Mouse (Mus musculus): Measurements from ENCODE around the gene Abhd15. TPM values are rescaled to one million over a fixed set of nuclear protein-coding genes. Genes with fewer than 3 reads are reported as not detected.

Gene Abhd15
- total RNA-seq, 1 experiment from 2014 or later: 15.1 TPM

DNA sequence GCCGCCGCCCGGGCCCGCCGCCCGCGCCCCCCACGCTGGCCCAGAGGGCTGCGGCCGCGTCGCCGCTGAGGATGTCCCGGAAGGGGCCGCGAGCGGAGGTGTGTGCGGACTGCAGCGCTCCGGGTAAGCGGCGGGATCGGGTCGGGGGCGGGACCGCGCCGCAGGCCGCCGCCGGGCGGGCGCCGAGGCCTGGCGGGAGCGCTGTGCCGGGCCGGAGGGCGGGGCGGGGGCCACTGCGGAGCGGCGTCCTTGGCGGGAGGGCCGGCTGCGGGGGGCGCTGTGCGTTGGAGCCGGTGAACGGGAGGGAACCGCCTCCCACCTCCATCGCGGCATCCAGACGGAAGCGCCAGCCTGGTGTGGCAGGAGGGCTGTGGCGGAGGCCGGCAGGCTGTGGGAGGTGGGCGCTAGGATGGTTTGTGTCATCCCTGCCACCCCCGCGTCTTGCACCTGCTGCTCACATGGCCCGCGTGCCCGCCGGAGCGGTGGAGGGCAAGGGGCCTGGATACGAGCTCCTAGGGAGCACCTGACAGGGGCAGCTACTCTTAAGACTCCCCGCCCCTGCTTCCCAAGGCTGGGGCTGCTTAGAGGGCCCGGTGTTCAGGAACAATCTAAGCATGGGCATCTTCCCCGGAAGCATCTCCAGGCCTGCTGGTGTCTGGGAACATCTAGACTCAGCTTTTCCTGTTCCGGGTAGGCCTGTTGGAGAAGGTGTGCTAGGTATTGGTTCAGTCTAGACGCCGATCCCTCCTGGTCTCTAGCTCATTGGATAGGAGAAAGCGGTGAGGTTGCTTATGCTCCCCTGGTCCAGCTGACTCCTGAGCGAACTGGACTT, 21.2 kb upstream of the Abhd15 start, which contains the start of gene Git1:
TSS of gene Git1 (plus strand) at position 51 of the 832 bp plus-strand sequence.
- peak; percentile 67 for DNase-seq

DNA sequence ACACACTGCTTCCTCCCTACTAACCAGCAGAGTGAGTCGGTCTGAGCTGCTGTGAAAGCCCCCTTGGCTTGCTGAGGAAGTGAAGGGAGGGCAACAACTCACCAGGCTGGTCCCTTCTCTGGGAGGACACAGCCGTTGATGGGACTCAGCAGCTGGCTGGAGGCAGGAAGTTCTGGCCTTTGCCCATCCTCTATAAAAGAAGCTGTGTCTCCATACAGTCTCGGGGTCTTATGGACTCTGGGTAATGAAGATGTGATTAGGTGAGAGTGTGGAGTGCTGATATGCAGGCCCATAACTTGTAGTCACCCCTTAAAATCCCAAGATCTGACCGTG, 20.6 kb upstream of the Abhd15 start:
- DNase-seq: no peak

DNA sequence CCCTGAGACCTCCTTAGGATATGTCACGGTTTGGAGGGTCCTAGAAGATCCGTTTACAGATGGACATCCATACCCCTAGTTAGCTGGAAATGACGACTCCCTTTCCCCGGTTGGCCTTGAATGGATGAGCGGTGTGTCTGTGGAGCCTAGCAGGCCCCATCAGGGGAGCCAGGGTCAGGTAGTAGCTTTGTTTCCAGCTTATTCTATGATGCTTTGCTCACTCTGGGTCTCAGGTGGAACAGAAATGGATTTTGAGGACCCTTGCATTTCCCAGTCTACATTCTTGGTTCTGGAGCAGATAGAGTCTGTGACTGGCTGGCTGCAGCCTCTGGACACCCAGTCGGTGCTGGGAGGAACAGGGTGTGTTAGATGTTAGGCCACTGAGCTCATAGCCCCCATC, 20.1 kb upstream of the Abhd15 start:
- DNase-seq: no peak

- no peak for DNase-seq
These were observed 19.4 kb upstream of the Abhd15 start for GRCm38 (mm10) chr11:77495507-77495906.

- peak; percentile 51 for DNase-seq
These were observed 17.6 kb upstream of the Abhd15 start for GRCm38 (mm10) chr11:77497341-77497756.

DNA sequence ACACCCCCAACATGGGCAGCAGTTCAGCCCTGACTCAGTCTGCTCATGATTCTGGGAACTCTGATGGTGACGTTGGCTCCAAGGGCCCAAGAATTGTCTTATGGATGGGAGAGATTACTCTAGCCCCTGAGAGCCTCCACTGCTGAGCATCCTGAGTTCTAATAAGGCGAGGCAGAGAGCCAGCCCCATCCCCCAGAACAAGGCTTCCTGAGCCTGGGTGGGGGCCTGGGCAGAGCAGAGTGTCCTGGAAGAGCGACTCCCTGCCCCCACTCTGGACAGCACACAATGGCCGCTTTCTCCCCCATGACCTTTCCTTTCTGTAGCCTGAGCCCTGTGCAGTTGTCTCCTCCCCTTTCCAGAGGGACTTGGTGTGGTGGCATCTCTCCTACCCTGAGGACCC, 17.1 kb upstream of the Abhd15 start:
- DNase-seq: no peak

- no peak for DNase-seq
These were observed 16.4 kb upstream of the Abhd15 start for GRCm38 (mm10) chr11:77498261-77499139.

DNA sequence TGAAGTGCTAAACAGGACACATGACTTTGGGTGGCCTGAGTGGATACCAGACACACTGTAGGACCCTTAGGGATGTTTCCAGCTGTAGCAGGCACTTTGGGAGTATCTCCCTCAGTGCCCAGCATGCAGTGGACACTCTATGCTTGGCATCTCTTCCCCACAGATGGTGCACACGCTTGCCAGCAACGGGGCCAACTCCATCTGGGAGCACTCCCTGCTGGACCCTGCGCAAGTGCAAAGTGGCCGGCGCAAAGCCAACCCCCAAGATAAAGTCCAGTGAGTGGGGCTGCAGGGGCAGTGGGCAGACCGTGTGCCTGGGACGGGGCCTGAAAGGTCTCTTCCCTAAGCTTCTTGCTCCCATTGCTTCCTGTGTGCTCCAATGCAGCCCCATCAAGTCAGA, 15.6 kb upstream of the Abhd15 start:
- no peak for DNase-seq

DNA sequence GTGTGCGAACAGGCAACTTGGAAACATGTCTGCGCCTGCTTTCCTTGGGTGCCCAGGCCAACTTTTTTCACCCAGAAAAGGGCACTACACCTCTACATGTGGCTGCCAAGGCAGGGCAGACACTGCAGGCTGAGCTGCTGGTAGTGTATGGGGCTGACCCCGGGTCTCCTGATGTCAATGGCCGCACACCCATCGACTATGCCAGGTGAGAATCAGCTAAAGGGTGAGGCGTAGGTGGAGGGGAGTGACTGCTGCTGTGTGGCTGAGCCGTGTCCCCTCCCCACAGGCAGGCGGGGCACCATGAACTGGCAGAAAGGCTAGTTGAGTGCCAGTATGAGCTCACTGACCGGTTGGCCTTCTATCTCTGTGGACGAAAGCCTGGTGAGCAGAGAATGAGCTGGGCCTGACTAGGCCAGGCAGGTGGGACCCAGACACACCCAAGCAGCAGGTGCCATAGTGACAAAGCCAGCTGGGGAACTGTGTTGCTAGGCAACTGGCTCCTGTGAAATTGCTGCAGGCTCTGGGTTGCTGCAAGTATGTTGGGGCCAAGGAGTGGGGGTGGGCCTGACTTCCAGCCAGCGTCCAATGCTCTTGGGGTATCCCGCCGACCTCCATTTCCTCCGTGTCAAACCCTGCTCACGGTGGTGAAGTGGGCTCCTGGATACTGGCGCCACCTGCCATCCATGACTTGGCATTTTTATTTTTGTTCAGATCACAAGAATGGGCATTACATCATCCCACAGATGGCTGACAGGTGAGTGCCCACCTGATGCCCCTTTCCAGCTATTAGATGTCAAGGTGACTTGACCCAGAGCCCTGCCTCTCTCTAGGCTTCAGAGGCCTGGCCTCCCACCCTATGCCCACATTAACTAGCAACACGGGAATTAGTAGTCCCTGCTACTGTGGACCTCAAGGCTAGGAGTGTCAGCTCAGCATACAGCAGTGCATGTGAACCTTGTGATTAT, 14.3 kb upstream of the Abhd15 start:
- no peak for DNase-seq

DNA sequence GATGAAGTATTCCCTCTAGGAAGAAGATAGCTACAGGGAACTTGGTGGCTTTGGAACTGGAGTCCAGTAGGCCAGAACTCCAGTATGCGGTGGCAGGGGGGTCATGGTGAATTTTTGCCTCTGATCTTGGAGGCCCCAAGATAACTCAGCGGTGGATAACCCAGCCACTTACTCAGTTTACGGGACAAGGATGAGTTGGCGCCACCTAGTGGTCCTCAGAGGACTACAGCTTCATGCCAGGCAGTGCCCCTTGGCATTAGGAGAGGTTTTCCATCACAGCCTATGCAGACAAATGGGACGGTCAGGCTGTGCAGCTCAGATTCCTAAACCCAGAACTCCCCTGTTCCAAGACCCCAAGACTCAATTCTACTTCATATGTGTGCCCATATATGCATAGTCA, 13.5 kb upstream of the Abhd15 start:
- DNase-seq: peak; percentile 74

- no peak for DNase-seq
These were observed 12.9 kb upstream of the Abhd15 start for GRCm38 (mm10) chr11:77501971-77502370.

DNA sequence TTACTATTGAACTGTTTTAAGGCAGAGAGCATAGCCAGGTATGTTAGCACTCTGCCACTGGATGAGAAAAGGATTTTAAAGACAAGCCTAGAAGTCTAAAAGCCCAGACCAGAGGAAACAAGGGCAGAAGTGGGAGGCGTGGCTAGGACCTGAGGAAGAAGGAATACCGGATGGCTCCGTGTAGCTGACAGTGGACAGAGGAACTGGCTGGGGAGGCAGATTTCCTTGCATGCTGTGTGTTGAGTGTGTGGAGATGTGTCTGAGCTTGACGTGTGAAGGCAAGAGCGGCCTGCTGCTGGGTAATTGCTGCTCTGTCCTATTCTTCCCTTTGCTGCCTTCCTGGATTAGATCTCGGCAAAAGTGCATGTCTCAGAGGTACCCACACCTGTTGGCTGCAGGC, 12.4 kb upstream of the Abhd15 start:
- no peak for DNase-seq

DNA sequence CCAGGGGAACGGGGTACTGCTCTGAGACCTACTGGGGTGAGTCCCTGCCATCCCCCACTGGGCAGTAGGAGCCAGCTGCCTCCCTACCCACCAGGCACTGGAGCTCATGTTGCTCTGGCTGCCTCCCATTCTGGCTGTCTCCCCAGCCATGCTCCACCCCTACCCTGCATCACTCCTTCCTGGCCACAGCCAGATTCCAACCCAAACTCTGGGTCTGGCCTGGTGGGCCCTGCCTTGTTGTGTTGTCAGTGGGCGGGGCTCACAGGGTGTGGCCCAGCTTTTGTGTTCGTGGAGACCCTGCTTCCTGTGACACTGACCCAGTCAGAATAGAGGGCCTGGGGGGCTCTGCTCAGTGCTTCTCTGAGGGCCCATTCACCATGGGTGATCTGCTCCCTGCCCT, 11.4 kb upstream of the Abhd15 start:
- DNase-seq: no peak

- DNase-seq: no peak
These were observed 10.5 kb upstream of the Abhd15 start for GRCm38 (mm10) chr11:77504377-77504776.

DNA sequence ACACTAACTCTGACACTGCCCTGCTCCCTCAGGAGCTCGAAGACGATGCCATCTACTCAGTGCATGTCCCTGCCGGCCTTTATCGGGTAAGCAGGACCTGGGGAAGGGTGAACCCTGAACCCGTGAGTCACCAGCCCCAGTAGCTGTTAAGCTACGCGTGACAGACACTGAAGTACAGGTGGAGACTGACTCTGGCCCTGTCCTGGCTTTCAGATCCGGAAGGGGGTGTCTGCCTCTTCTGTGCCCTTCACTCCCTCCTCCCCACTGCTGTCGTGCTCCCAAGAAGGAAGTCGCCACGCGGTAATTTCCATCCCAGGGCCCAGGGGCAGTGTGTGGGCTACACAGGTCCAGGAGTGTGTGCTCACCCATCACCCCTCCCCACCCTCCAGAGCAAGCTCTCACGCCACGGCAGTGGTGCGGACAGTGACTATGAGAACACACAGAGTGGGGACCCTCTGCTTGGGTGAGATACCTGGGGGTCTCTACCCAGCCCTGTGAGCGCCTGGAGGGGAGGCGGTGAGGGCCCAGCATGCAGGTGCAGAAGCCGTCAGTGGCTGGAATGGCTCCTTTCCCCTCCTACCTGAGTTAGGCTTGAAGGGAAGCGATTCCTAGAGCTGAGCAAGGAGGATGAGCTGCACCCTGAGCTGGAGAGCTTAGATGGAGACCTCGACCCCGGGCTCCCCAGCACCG, 9.5 kb upstream of the Abhd15 start:
- no peak for DNase-seq

- no peak for DNase-seq
These were observed 8.6 kb upstream of the Abhd15 start for GRCm38 (mm10) chr11:77506273-77506672.

GRCm38 (mm10) chr11:77506941-77507340, 8.0 kb upstream of the Abhd15 start:
- no peak for DNase-seq

GRCm38 (mm10) chr11:77507426-77507825, 7.5 kb upstream of the Abhd15 start:
- no peak for DNase-seq

DNA sequence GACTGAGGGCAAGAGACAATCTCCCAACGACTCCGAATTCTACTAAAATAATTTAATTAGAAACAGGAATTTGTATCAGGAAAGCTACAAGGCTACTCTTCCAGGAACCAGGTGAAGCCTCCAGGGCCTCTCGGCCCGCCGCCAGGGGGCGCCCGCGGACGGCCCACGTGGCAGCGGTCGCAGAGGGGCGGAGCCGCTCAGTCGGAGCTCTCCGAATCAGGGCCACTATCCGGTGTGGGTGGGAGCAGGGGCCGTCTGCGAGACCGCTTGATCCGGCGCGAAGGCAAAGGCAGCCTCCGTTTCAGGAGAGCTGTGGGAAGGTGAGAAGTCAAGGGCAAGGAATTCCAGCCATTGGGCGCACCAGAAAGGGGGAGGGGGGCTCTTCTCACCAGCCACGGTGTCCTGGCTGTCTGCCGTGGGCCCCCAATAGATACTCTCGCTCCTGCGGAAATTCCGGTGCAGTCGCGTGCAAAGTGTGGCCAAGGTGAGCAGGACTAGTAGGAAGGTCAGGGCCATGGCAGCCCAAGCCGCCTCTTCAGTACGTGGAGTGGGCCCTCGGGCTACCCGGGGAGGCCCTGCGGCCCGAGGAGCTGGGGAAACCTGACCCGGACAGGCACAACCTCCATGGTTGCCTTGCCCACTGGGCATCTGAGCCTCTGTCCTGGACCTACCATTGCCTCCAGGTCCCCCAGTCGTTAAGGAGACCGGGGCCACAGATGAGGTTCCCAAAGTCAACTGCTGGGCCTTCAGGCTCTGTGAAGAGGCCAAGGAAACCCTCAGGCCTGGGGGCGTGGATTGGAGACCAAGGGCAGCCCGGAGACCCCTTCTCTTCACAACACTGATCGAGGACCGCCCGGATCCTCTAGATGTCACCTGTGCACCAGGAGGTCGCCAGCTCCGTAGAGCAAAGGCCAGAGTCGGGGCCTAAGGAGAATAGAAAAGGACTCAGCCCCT, 6.6 kb upstream of the Abhd15 start:
- DNase-seq: peak; percentile 88

- no peak for DNase-seq
These were observed 3.6 kb upstream of the Abhd15 start for GRCm38 (mm10) chr11:77511336-77511735.

Measured in adrenal gland, postnatal 25 days (tissue).